Mouse (Mus musculus): ENCODE results near the gene Hmx1.

DNA sequence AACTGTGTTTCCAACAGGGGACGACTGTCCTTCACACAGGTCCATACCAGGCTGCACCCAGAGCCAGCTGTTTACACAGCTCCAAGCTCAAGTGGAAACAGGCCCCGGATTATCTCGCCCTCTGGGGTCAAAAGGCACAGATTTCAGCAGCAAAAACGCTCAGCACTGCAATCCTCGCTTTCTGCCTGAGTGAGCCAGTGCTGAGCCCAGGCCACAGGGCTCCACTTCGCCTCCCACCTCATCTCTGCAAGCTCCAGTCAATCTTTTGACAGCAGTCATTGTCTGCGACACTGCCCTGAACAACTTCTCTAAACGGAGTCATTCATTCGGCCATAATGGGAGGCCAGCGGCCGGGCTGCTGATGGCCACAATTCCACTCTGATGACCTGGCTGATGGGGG, 36.3 kb downstream of the Hmx1 start:
- TF ChIP-seq GATA1 (IDR thresholded peaks at IDR 0.05; ENCODE audit: low read length) (no peak), TAL1 (IDR thresholded peaks at IDR 0.05; ENCODE audit: low read length) (no peak)
